Mouse (Mus musculus) megakaryocyte, embryonic 14.5 days (primary cell): Measurements from ENCODE around the gene Ankrd54.

Experiments used
- FLI1 ChIP-seq: IDR thresholded peaks from 2 replicates; pipeline ENCODE4 v1.6.1; 2012; ENCODE audit warnings: low read length, inconsistent platforms, mixed read lengths
- GATA1 ChIP-seq: IDR thresholded peaks from 3 replicates; pipeline ENCODE4 v1.6.1; 2012; ENCODE audit warnings: mixed read lengths, low read length, inconsistent platforms, borderline replicate concordance

GRCm38 (mm10) chr15:79079567-79079966, 16.9 kb upstream of the Ankrd54 start:
- TF ChIP-seq FLI1 (no peak), GATA1 (no peak)
